Mouse (Mus musculus) cerebellum, adult 9-11 months (tissue): Measurements from ENCODE around the gene Dstyk.

ENCODE experiments used
- DNase-seq: peaks from one replicate; pipeline ENCODE4 v3.0.0; 2022

Dstyk gene

DNA sequence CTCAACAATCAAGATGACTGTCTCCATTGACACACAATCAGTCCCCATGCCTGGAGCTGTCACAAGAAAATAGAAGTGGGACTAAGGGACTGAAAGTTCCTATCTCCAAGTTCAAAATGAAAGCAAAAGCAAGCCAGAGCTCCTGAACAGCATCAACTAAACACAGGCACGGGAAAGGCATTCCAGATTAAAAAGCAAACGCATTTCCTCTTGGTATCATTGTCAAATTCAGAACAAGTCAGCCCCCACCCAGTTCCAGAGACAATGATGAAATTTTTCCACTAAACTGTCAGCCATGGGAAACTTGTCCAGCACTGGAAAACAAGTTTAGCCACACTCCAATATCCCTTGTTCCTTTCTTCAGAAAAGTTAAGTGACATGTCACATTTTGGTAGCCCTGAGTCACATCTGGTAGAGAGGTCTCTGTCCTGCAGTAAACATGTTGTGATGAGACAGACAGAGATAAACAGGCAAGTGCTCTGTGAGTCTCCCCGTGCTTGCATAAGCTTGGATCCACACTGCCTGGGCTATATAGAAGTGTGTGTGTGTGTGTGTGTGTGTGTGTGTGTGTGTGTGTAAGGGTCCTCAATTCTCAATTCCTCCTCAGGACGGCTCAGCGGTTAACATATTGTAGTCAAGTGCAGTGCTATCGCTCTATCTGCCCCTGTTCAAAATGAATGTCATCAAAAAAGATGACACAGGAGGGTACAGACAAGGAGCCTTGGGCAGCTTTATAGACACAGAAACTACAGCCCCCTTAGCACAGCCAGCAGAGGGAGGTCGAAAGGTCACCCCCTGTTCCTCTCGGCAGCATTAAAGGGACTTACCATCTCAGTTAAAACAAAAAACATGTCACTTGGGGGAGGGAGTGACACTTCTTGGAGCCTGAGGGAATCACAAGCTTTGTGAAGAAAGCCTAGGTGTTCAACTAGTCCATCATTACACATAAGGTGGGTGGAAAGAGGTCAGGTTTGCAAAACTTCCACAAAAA lies 28.2 kb upstream of the Dstyk start:
- peak; percentile 42 for DNase-seq

GRCm38 (mm10) chr1:132389886-132390585 lies 27.3 kb upstream of the Dstyk start:
- peak; percentile 97 for DNase-seq

DNA sequence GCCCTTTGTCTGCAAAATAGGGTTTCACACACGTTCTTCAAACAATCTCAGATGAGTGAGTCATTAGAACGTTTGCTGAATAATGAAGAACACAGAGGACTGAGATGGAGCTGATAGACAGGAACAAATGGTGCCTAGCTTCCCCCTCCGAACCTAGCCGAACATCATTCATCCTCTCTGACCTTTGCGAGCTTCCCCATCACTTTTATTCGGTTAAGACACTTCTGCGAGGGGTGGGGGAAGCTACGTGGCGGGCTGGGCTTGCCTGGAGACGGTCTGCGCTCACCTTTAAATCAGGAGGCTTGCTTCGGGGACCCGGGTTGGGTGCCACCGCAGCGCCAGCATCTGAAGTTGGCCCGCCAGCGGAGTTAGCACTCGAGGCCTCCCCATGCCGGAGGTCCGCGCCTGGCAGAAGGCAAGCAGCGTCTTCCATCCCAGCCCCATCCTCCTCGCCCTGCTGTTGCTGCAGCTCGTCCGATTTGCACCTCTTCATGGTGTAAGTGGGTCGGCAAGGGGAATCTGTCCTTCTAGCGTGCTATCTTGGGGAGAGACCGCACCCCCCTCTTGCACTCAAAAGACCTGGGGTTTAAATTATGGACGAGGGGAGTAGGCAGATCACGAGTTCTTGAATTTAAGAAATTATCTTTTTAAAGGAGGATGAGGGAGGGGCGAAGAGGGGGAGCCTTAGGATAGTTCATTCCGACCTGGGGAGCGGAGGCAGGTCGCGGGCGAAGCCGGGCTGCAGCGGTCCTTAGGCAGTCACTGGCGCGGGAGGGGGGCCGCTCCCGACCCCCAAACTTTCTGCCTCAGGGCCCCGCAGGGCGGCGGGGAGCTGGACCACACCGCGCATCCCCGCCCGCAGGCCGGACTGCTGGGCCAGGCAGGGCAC lies 26.4 kb upstream of the Dstyk start, which contains the start of gene Tmcc2:
Tmcc2 (minus strand) TSS at position 591 of the 889 bp plus-strand sequence.
- DNase-seq = peak; percentile 78

DNA sequence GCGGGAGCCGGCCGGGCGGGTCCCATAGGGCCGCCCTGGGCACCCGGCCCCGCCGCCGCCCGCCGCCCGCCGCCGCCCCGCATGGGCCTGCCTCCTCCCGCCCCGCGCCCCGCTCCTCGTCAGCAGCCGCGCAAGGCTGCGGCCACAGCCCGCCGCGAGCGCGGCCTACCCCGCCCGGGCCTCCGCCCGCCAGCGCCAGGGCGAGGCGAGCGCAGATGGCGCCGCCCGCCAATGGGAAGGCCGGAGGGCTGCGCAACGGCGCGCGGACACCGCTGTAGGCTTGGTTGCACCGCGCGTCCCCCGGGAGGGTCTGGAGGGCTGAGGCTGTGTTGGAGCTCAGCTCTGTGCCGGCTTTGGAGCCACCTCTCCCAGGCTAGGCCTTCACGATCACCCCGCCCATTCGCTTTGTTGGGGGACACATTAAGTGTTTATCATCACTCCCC lies 25.8 kb upstream of the Dstyk start:
- peak; percentile 91 for DNase-seq

DNA sequence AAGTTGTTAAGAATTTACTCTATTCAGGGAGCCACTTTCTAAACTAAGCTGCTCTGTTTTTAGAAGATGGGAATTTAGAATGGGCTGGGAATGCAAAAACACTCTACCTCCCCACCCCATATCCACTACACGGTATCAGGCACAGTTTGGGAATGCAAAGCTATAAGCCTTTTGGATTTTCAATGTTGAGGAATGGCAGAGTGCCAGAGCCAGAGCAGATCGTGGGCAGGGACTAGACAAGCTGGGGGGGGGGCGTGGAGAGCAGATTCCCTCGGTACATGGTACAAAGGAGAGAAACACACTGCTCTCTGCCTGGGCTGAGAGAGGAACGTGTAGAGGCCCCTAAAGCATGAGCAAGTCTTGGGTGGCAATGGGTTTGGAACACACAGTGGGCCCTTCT lies 24.5 kb upstream of the Dstyk start:
- DNase-seq = peak; percentile 28

GRCm38 (mm10) chr1:132396705-132397104 lies 20.6 kb upstream of the Dstyk start:
- DNase-seq = no peak

DNA sequence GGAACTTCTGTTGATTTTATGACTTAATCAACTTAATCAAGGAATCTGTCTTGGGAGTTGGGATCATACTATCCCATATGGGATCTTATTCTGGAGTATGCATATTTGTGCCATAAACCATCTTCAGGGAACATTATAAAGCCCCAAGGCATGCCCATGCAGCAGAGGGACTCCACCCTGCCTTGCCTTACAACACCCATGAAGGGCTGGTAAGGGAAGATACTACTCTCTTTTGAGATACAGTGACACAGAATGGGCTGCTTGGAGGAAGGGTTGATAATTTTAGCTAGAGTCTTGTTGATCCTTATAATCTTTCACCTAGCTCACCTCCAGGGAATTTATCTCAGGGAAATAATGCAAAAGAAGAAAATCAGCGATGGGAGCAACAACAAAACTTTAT lies 16.8 kb upstream of the Dstyk start:
- DNase-seq = no peak

DNA sequence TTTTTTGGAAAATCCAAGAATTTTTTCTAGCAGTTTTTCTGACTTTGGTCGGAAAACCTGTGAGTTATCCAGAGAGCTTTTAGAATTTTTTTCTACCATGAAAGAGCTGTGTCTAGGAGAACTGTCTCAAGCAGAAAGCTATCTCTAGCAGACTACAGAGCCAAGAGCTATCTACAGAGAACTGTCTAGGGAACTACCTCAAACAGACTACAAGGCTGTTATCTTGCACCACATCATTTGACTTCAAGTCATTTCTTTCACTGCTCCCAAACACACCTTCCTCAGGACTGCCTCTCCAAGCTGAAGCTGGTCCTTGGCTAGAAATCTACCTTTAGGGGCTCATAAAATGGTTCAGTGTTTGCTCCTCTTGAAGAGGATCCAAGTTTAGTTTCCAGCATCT lies 15.5 kb upstream of the Dstyk start:
- no peak for DNase-seq

- no peak for DNase-seq
Measured at GRCm38 (mm10) chr1:132410657-132411056, 6.7 kb upstream of the Dstyk start.

GRCm38 (mm10) chr1:132416244-132416942 lies 962 bp upstream of the Dstyk start:
- DNase-seq = no peak

- DNase-seq = no peak
Measured at GRCm38 (mm10) chr1:132416943-132417290, 438 bp upstream of the Dstyk start.

- DNase-seq = no peak
Measured at GRCm38 (mm10) chr1:132420206-132420605, 2.9 kb downstream of the Dstyk start.

- DNase-seq = no peak
Measured at GRCm38 (mm10) chr1:132420662-132421061, 3.3 kb downstream of the Dstyk start.

DNA sequence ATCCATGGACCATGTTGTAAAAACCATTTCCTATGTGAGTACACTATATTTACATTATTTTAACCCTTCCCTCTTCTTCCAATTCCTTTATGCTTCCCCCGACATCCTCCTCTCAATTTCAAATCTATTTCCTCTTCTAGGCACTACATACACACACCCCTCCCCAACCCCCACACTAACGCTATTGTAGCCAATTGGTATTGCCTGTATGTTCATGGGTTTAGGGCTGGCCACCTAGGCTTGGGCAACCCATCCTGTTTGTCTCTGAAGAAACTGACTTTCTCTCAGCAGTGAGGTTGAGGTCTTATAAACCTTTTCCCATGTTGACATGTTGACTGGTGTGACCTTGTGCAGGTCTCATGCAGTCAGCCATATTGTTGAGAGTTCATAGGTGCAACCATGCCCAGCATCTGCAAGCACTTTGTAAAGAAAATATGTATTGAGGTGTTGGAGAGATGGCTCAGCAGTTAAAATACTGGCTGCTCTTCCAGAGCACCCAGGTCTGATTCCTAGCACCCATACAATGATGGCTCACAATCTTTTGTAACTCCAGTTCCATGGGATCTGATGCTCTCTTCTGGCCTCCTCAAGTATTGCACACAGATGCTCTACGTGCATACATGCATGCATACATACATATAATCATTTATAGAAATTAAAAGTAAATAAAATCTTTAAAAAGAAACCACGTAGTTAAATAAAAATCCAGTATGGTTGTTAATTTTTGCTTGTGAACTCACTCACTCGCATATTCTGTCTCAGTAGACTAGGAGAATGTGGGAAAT lies 5.7 kb downstream of the Dstyk start:
- no peak for DNase-seq

DNA sequence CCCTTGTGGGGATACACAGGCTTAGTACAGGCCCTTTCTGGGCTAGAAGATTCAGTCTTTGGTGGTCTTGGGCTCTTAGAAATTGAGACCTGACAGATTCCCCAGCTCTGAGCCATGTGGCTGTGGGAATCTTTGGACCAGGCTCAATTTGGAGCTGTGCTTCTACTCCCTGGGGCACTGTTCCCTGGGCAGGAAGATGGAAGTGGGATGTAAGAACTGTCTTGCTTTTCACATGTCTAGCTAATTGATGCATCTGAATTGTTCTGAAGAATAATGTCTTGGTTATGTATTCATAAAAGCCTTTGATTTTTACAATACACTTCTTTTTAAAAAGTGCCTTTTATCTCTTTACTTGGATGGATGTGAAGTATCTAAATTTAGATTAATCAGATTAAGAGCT lies 8.2 kb downstream of the Dstyk start:
- DNase-seq = no peak

DNA sequence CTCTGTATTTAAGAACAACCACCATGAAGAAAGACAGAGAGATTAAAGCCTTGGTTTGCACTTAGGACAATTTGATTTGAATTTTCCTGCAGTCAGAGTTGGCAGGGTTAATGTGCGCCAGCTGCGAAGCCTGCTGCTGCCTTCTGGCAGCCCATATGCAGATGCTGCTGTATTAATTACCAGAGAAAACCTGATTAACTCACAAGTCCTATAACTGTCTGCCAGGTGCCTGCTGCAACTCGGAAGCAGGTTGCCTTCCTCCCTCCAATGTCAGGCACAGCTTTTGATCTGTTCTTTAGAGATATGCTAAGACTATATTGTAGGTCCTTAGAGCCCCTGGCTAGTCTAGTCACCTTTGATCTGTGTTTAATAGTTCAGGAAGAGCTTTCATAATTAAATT lies 13.5 kb downstream of the Dstyk start:
- DNase-seq = no peak

DNA sequence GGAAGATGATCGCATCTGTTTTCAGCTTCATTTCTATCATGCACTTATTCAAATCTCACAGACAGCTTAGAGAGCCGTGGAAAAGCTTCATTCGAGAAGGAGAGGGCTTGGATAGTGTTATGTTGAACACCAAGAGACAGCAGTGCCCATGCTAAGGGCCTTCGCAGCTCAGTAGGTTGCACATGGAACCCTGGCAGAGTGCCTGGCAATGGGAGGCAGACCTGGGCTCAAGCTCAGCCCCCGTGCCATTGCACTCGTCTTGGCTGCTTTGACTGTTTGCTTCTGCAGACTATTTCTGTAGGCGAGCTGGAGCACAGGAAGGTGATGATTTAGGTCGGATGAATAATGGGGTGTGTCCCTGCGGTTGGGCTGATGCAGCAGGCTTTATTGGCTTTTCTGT lies 14.4 kb downstream of the Dstyk start:
- DNase-seq = peak; percentile 55

- no peak for DNase-seq
Measured at GRCm38 (mm10) chr1:132433349-132433748, 16.0 kb downstream of the Dstyk start.

- no peak for DNase-seq
Measured at GRCm38 (mm10) chr1:132434032-132434431, 16.7 kb downstream of the Dstyk start.

GRCm38 (mm10) chr1:132436320-132436958 lies 19.1 kb downstream of the Dstyk start:
- no peak for DNase-seq

GRCm38 (mm10) chr1:132436960-132437359 lies 19.6 kb downstream of the Dstyk start:
- no peak for DNase-seq
